Mouse (Mus musculus) limb, embryonic 10.5 days (tissue): ENCODE data around the gene Cdc25b. TPM values are rescaled to one million over a fixed set of nuclear protein-coding genes. Genes with fewer than 3 reads are reported as not detected.

Source experiments
- DNase-seq: peaks from one replicate; pipeline ENCODE4 v3.0.0-alpha.2; 2017; ENCODE audit warnings: low spot score
- H3K27ac ChIP-seq: fragments of 300-500 bp; sonication (generic); 2 replicates; pipeline ENCODE4 v1.5.1; 2016; ENCODE audit warnings: mild to moderate bottlenecking
- H3K27me3 ChIP-seq: fragments of 300-500 bp; sonication (generic); 2 replicates; pipeline ENCODE4 v1.6.1; 2016; ENCODE audit warnings: low read depth, mild to moderate bottlenecking; ENCODE audit not compliant: poor library complexity, severe bottlenecking
- H3K36me3 ChIP-seq: fragments of 300-500 bp; sonication (generic); 2 replicates; pipeline ENCODE4 v1.6.1; 2016; ENCODE audit warnings: mild to moderate bottlenecking, moderate library complexity
- H3K4me1 ChIP-seq: fragments of 300-500 bp; sonication (generic); 2 replicates; pipeline ENCODE4 v1.6.1; 2016
- H3K4me3 ChIP-seq: fragments of 300-500 bp; sonication (generic); 2 replicates; pipeline ENCODE4 v1.5.1; 2016; ENCODE audit warnings: mild to moderate bottlenecking, moderate library complexity
- H3K9me3 ChIP-seq: fragments of 300-500 bp; sonication (generic); replicated peaks from 2 replicates; pipeline ENCODE4 v1.6.1; 2016; ENCODE audit warnings: mild to moderate bottlenecking
- WGBS: fragments of 180-500 bp; shearing (Covaris S2); methylation state at CpG from one replicate; pipeline ENCODE4 v1.1.7; 2016; 5-methylcytosine and 5-hydroxymethylcytosine counted together
- polyA plus RNA-seq: library from polyadenylated mRNA; unstranded; fragments of >200 nt; fragmentation: Nextera tagmentation; extraction: Ambion mirVana; gene quantifications from 2 replicates; pipeline ENCODE4 v1.2.1, GENCODE M21; 2016

Gene Cdc25b
- polyA plus RNA-seq, 1 experiment from 2014 or later = 47.4 TPM

DNA sequence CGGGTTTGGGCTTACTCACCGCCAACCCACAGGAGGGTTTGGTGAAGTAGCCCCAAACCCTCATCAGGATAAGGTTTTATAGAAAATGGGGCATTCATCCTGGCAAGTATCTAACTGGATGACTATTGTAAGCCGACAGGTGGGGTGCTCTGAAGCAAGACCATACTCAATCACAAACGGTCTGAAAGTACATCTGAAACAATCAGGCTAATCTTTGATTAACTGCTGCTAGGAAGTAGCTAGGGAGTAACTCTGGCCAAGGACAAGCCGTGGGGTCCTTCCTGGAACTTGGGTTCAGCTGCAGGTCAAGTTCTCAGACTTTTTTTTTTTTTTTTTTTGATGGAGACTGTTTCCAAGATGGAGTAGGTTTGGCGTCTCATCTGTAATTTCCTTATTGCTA lies 18.8 kb upstream of the Cdc25b start:
- H3K9me3 ChIP-seq = no peaks in the 10 kb centered on the region
- no peak overlapping the region for H3K27ac ChIP-seq
- H3K27me3 ChIP-seq = peaks cover 46% of the 10 kb centered on the region
- no peaks in the 10 kb centered on the region for H3K36me3 ChIP-seq
- H3K4me1 ChIP-seq = peaks cover 14% of the 10 kb centered on the region
- no peak for DNase-seq
- 86% methylated on average over 6 of the region's 6 CpGs for WGBS
- no peak overlapping the region for H3K4me3 ChIP-seq

DNA sequence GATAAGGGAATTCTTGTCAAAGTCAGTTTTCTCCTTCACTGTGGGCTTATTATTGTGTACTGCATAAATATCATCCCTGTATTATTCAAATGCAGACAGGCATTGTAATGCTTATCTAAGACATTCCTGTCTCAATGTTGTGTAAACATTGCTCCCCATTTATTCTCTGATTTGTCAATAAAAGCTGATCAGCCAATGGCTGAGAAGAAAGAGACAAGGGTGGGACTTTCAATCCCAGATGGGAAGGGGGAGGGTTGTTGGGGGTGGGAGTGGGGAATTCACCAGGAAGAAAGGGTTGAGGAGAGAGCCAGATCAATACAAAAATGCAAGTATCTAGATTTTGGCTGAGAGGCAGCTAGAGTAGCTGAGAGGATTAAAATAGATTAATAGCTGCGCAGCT lies 17.8 kb upstream of the Cdc25b start:
- DNase-seq = no peak
- Histone ChIP-seq H3K27me3 (peaks cover 56% of the 10 kb centered on the region), H3K27ac (no peak overlapping the region), H3K4me3 (no peak overlapping the region), H3K4me1 (peaks cover 14% of the 10 kb centered on the region), H3K36me3 (no peaks in the 10 kb centered on the region), H3K9me3 (no peaks in the 10 kb centered on the region)
- 76% methylated on average over 1 of the region's 1 CpGs for WGBS

DNA sequence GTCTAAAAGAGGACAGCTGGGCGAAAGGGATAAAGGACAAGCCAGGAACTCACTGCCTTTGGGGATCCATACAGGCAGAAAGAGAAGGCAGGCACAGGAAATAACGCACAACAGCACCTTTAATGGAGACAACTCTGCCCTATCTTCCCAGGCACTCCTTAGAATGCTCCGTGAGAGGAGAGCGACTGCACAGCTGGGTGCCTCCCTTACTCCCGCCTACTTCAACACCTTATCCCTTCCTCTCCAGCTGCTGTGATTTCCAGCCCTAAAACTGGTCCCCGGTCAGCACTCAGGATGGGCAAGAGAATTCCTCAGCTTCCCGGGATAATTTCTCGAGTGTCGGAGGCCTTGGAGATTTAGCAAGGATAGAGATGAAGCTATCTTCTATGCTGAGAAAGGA lies 15.8 kb upstream of the Cdc25b start:
- Histone ChIP-seq H3K4me3 (peak overlapping the region; percentile 41), H3K27ac (no peak overlapping the region), H3K27me3 (peaks cover 62% of the 10 kb centered on the region), H3K9me3 (no peaks in the 10 kb centered on the region), H3K4me1 (peaks cover 19% of the 10 kb centered on the region), H3K36me3 (peaks cover 4% of the 10 kb centered on the region)
- DNase-seq = no peak
- 9% methylated on average over 9 of the region's 9 CpGs for WGBS

DNA sequence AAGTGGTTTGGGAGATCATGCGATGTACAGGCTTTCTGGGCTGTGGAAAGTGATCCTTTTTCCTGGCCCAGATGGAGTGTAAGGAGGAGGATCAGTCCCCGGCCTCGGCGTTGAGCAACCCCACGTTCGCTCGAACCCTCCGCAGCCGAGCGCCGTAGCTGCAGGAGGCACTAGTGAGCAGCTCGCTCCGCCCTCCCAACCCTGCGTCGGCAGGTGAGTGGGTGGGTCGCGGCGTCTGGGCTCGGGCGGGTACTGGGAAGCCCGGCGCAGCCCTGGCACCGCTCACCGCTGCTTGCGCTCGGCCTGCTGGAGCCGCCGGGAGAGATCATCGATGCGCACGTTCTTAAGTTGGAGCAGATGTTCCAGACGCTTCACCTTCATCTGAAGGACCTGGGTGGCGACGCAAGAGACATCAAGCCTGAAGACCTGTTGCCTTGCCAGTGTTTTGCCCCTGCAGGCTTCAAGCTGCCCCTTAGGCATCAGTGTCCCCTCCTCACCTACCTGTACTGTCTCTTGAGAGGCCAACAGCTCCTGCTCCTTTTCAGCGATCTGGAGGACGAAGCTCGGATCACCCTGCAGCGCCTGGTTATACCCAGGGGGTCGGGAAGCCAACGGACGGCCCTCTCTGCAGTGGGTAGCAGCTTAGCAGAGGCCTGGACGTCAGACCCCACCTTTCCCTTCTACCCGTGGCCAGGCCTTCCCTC lies 15.2 kb upstream of the Cdc25b start:
- DNase-seq = peak; percentile 55
- H3K9me3 ChIP-seq = no peaks in the 10 kb centered on the region
- WGBS = 2% methylated on average over 43 of the region's 43 CpGs
- H3K4me3 ChIP-seq = peak overlapping the region; percentile 41
- H3K36me3 ChIP-seq = peaks cover 10% of the 10 kb centered on the region
- H3K27ac ChIP-seq = no peak overlapping the region
- H3K4me1 ChIP-seq = peaks cover 23% of the 10 kb centered on the region
- peaks cover 62% of the 10 kb centered on the region for H3K27me3 ChIP-seq

DNA sequence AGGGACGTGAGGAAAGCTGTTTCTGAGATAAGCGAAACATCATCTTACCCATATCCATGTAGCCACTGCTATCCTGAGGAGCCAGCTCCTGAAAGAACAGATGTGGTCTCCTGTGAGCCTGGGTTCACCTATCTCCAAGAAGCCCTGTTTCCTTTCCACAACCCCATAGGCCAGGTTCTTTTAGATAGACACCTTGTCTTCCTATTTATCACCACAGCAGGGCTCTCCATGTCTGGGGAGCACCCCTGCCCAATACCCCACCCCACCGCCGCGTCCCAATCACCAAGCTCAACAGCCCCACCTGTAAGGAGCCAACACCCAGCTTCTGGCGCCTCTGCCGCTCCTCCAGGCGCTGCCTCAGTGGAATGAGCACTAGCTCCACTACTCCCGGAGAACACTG lies 14.4 kb upstream of the Cdc25b start:
- H3K4me3 ChIP-seq = no peak overlapping the region
- H3K4me1 ChIP-seq = peaks cover 31% of the 10 kb centered on the region
- WGBS = 30% methylated on average over 9 of the region's 9 CpGs
- no peak for DNase-seq
- peaks cover 18% of the 10 kb centered on the region for H3K36me3 ChIP-seq
- H3K27ac ChIP-seq = no peak overlapping the region
- H3K27me3 ChIP-seq = peaks cover 62% of the 10 kb centered on the region
- H3K9me3 ChIP-seq = no peaks in the 10 kb centered on the region

DNA sequence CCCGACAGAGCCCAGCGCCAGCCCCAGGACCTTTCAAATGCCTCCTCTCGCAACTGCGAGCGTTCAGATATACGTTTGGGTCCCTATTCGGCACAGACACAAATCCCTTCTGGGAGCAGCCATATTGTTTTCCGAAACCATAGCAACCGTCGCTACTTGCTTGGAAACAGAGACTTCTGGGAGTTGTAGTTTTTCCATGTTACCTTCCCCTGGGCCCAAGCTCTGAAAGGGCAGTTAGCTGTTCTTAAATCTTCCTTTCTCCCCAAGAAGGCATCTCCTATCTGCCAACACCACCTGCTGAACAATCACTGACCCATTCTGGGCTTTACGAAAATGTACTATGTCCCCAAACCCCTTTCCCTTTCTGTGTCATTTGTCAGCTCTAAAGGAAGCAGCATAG lies 12.0 kb upstream of the Cdc25b start:
- H3K4me1 ChIP-seq = peaks cover 53% of the 10 kb centered on the region
- H3K27me3 ChIP-seq = peaks cover 49% of the 10 kb centered on the region
- peak overlapping the region; percentile 51 for H3K4me3 ChIP-seq
- peaks cover 33% of the 10 kb centered on the region for H3K36me3 ChIP-seq
- H3K27ac ChIP-seq = no peak overlapping the region
- no peaks in the 10 kb centered on the region for H3K9me3 ChIP-seq
- WGBS = 7% methylated on average over 11 of the region's 11 CpGs
- DNase-seq = no peak

DNA sequence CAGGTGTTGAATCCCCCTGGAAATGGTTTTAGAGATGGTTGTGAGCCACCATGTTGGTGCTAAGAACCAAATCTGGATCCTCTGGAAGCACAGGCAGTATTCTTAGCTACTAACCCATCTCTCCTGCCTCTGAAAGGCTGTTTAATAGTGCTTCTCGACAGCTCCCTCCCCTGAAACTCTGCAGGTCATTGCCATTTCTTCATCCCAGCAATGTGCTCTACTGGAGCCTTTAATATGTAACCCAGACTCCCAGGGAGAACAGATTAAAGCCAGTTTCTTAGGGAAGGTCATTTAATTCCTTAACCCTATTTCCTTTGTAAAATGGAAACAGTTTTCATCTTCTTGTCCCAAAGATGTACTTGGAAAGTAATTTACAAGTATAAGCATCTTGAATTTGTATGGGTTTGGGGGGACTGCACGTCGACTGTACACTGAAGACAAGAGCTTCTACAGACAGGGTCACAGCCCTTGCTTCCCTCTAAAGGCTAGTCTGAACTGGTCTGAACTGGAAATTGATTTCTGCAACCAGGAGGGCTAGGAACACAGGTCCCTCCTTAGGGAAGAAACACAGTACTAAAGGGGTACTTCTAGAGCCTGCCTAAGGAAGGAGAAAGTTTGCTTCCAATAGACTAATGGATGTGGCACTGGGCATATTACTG lies 11.3 kb upstream of the Cdc25b start:
- no peaks in the 10 kb centered on the region for H3K9me3 ChIP-seq
- H3K4me1 ChIP-seq = peaks cover 57% of the 10 kb centered on the region
- DNase-seq = no peak
- no peak overlapping the region for H3K4me3 ChIP-seq
- H3K36me3 ChIP-seq = peaks cover 33% of the 10 kb centered on the region
- H3K27me3 ChIP-seq = peaks cover 41% of the 10 kb centered on the region
- WGBS = 78% methylated on average over 3 of the region's 3 CpGs
- no peak overlapping the region for H3K27ac ChIP-seq

DNA sequence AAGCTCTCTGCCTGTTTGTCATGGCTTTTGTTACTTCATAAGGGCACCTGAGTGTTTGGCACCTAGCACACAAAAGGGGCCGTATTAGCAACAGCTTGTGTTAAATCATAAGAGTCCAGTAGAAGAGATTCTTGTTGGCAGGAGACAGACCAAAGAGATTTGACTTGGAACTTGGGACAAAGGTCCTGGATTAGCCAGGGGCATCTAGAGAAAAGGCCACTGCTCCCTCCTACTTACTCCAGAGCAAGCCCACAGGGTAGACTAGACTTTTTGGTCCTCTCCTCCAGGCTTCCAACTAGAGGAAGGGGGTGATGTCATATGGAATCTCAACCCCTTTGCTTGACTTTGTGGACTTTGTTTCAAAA lies 10.8 kb upstream of the Cdc25b start:
- H3K4me1 ChIP-seq = peaks cover 55% of the 10 kb centered on the region
- no peaks in the 10 kb centered on the region for H3K9me3 ChIP-seq
- H3K27me3 ChIP-seq = peaks cover 36% of the 10 kb centered on the region
- H3K36me3 ChIP-seq = peaks cover 33% of the 10 kb centered on the region
- 97% methylated on average over 1 of the region's 1 CpGs for WGBS
- H3K4me3 ChIP-seq = no peak overlapping the region
- H3K27ac ChIP-seq = no peak overlapping the region
- DNase-seq = no peak

DNA sequence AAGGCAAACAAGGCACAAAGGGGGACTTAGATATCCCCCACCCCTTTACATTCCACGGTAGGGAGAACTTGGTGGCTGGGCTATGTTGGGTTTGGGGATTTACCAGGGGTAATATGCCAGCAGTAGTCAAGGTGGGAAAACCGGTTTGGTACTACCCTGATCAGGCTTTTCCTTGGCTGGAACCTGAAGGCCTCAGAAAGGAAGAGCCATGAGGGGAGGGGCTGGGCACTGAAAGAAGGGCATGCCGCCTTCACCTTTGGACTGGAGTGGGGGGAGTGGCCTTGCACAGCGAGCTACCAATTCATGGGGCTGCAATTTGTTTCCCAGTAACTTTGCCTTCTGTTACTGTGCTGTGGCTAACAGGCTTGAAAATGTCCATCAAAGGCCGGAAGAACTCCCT lies 10.3 kb upstream of the Cdc25b start:
- Histone ChIP-seq H3K4me3 (no peak overlapping the region), H3K9me3 (no peaks in the 10 kb centered on the region), H3K27me3 (peaks cover 31% of the 10 kb centered on the region), H3K4me1 (peaks cover 49% of the 10 kb centered on the region), H3K27ac (no peak overlapping the region), H3K36me3 (peaks cover 33% of the 10 kb centered on the region)
- DNase-seq = no peak
- WGBS = 73% methylated on average over 5 of the region's 5 CpGs

DNA sequence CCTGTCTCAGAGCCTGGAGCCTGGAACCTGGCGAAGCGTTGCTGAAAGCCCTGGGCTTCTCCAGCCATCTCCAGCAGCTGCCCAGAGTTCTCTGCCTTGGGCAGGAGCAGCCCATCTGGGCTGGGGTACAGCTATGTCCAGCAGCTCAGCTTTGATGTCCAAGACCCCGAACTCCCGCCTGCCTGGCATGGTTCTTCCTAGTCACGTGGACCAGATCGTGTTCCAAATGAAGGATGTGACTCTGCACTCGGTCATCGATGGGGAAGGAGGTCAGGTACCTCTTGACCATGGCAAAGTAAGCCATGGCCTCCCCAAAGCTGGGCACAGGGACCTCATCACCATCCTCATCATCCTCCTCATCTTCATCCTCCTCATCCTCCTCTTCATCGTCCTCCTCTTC lies 8.8 kb upstream of the Cdc25b start:
- Histone ChIP-seq H3K27me3 (peaks cover 16% of the 10 kb centered on the region), H3K27ac (peak overlapping the region; percentile 15; the same call in 1 of the 2 replicates), H3K36me3 (peaks cover 33% of the 10 kb centered on the region), H3K9me3 (no peaks in the 10 kb centered on the region), H3K4me3 (peak overlapping the region; percentile 72), H3K4me1 (peaks cover 44% of the 10 kb centered on the region)
- DNase-seq = no peak
- 92% methylated on average over 9 of the region's 9 CpGs for WGBS

DNA sequence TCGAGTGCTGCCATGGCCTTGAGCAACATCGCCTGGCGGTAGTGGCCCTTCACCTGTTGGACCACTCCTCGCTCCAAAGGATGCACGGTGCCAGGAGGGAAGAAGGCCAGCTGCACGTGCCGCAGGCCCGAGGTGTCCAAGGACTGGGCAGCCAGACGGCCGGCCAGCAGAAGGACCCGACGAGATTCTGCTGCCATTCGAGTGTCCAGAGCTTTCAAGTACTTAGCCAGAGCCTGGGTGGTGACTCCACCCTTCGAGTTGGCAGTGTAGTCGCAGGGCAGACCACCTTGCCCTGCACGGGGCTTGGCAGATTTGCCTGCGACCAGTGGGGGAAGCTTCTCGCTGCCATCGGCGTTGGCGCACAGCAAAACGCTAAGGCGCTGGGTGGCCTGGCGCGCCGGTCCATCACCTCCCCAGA lies 7.9 kb upstream of the Cdc25b start:
- WGBS = 41% methylated on average over 26 of the region's 26 CpGs
- no peak for DNase-seq
- Histone ChIP-seq H3K27ac (peak overlapping the region; percentile 91), H3K27me3 (peaks cover 7% of the 10 kb centered on the region), H3K4me3 (peak overlapping the region; percentile 72), H3K9me3 (no peaks in the 10 kb centered on the region), H3K4me1 (peaks cover 44% of the 10 kb centered on the region), H3K36me3 (peaks cover 33% of the 10 kb centered on the region)

DNA sequence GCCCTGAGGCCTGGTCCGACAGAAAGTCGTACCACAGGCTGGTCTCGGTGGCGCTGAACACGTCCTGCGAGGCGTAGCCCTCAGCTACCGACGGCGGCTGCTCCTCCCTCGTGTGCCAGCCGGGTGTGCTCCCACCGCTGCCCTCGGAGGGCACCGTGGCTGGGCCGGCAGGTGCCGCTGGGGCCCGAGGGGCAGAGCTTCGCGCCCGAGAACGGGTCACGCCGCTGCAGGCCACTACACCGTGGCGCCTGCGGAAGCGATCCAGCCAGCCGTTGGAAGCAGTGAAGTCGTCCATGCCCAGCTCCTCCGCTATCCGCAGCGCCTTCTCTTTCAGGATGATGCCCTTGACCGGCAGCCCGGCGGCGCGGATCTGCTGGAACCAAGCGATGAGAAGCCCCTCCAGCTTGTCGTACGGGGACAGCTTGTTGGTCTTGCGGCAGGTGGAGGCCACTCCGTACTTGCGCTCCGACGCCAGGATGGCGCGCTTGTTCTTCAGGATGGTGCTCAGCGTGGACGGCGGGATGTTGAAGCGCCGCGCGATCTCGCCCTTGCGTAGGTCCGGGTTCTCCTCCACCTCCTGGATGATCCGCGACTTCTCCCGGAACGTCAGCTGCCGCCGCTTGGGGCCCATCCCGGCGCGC lies 7.4 kb upstream of the Cdc25b start:
- Histone ChIP-seq H3K27ac (peak overlapping the region; percentile 91), H3K9me3 (no peaks in the 10 kb centered on the region), H3K27me3 (peaks cover 2% of the 10 kb centered on the region; the same call in 1 of the 2 replicates), H3K4me3 (peak overlapping the region; percentile 72), H3K36me3 (peaks cover 33% of the 10 kb centered on the region), H3K4me1 (peaks cover 41% of the 10 kb centered on the region)
- DNase-seq = peak; percentile 75
- WGBS = 2% methylated on average over 67 of the region's 67 CpGs

DNA sequence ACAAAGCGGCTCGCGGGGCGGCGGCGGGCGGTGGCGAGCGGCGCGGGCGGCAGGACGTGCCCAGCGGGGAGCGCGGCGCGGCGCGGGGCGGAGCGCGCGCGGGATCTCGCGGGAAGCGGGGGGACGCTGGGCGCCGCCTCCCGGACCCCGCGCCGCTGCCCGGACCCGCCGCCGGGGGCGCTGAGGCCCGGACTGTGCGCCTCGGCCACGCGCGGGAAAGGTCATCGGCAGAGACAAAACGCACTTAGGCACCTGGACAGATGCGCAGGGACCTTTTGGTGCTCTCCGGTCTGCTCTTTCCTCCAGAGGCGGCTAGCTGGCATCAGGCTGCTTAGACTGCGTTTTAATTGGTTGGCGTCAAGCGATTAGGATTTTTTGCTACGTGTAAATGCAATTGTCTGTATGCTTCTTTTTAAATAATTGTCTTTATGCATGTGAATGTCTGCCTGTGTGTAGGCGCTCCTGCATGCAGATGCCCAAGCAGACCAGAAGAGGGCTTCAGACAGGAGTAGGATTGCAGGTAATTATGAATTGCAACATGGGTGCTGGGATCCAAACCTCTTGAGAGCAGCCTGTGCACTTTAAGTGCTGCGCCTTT lies 6.7 kb upstream of the Cdc25b start, which contains the start of gene Cenpb:
Gene Cenpb (minus strand): TSS at position 78 of the 598 bp plus-strand sequence.
- Histone ChIP-seq H3K36me3 (peaks cover 33% of the 10 kb centered on the region), H3K27me3 (peaks cover 2% of the 10 kb centered on the region; the same call in 1 of the 2 replicates), H3K27ac (peak within 1 kb of the TSS; percentile 91), H3K4me1 (peaks cover 38% of the 10 kb centered on the region), H3K9me3 (no peaks in the 10 kb centered on the region), H3K4me3 (peak within 1 kb of the TSS; percentile 72)
- peak; percentile 90 for DNase-seq
- WGBS = 8% methylated on average over 57 of the region's 57 CpGs
